Mouse (Mus musculus): ENCODE measurements around the gene Fgg.

Gene Fgg

DNA sequence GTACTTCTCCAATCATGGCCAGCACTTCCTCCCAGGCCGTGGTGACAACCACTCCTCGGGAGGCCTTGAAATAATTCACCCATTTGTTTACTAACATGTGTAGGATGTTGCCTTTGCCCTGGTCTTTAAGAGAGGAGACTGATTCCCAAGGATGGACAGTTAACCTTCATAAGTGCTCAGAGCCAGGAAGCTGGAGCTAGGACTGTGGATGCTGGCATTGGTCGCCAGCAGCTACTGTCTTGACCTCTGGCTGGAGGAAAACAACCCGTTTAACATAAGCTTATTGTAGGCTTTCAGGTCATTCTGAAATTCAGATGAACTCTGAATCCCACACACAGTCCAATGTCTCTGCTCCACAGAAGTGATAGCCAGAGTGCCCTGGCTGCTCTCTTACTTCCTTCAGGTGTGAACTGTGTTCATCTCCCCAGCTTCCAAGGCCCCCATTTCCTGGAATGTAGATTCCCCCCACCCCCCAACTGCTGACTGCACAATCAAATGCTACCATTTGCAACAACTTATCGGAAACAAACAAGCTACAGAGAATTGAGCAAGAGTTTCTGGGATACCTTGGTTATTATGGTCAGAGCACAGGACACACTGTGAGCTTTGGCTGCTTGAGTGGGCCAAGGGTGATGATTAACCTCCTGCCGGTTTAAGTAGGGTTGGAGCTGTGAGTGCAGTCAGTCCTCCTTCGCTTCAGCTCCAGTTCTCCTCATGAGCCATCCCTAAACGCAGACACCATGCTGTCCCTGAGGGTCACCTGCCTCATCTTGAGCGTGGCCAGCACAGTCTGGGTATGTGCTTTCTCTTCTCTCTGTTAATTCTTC is 18.2 kb downstream of the Fgg start, which contains the start of gene Fga:
Gene Fga, plus strand, starts transcription at position 602 of the 827 bp plus-strand sequence.
- no peak for DNase-seq (ENCODE audit: low read depth, low spot score)

DNA sequence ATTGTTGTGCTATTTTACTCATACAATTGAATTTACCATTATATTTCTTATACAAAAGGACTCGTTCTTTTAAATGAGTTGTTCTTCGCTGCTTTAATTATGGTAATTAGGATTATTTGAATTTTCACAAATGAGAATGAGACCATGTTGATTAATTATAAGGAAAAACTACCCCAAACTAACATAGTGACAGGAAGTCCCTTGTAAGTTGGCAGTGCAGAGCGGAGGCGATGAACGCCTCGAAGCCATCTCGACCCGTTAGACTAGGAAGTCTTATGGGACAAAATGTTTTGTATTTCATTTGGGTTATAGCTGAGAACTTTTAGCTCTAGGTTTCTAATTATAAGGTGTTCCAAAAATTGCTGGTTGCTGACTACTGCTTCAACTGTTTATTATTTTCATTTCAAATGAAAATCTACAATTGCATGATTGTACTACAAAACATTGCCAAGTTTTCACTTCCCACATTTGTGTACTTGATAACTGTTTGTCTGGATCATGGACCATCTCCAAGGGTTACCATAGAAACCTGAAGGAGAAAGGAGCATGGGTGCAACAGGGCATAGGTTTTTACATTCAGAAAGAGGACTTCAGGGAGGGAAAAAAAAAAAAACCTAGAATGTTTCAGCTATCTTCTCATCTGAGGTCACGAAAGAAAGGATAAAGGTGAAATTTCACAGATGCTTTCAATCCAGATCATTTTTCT is 20.2 kb downstream of the Fgg start:
- no peak for DNase-seq (ENCODE audit: low read depth, low spot score)

DNA sequence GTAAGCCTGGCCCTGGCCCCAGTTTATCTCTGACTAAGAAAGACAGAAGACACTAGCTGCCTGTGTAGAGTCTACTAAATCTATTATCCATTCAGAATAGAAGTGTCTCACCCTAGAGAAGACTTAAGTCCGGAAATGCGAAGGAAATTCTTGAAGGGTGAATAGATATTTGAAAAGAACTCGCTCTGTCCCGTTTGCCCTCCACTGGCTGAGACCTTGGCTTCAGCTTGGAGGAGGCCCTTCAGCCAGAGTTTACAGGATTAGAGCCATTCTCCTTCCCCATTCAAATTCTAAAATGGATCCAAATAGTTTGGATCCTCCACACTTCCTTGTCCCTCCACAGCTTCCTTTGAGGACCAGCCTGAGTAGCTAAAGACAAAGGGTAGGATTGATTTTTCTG is 22.8 kb downstream of the Fgg start:
- DNase-seq (ENCODE audit: low read depth, low spot score) = no peak

DNA sequence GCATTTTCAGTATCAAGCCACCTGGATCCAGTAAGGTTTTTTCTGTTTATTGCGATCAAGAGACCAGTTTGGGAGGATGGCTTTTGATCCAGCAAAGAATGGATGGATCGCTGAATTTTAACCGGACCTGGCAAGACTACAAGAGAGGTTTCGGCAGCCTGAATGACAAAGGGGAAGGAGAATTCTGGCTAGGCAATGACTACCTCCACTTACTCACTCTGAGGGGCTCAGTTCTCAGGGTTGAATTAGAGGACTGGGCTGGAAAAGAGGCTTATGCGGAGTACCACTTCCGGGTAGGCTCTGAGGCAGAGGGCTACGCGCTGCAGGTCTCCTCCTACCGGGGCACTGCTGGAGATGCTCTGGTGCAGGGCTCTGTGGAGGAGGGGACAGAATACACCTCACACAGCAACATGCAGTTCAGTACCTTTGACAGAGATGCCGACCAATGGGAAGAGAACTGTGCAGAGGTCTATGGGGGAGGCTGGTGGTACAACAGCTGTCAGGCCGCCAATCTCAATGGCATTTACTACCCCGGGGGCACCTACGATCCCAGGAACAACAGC is 25.3 kb downstream of the Fgg start:
- DNase-seq (ENCODE audit: low read depth, low spot score) = no peak

DNA sequence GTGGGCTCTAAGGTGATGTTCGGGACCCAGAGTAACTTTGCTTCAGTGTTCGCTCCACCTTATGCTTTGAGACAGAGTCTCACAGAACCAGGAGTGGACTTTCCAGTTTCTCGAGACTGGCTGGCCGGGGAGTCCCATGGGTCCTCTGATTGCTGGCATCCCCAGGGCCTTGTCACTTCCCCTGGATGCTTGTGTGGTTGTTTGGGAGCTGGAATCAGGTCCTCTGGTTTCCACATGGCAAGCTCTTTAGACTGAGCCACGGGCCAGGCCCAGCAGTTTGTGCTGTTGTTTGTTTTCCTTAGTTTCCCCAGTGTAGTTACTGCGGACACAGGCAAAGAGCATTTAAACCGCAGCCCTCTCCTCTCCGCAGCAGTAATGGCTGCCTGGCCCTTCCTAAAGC is 26.3 kb downstream of the Fgg start:
- DNase-seq (ENCODE audit: low read depth, low spot score) = no peak

DNA sequence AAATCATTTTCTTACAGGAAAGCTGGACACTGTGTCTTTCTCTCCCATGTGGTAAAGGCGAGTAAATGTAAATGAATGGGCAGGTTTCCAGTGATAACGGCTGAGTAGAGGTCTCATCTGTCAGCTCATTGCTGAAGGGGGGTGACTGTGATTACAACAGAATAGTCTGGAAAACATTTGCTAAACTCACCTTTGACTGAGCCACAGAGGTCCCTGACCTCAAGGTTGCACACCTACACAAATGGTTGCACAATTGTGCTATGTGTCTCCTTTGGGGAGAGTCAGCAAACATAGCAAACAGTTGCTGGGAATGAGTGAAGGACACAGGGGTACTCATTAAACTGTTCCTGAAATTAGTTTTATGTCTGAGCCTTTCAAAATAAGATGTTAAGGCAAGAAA is 31.3 kb downstream of the Fgg start:
- no peak for DNase-seq (ENCODE audit: low read depth, low spot score)

DNA sequence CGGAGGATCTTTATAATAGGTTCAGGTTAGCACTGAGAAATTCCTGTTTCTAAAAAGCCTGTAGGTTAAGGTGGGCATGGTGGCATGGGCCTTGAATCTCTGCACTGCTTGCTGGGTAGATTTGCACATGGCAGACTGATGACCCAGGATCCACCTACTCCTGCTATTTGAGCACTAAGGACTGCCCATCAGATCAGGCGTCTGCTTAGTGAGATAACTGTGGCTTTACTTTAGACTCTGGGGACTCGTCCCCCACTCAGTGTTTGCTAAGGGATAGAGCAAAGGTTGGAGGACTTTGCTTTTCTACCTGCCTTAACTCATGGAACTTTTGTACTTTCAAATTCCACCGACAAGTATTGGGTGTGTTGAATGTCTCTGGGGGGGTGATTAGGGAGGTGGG is 32.1 kb downstream of the Fgg start:
- DNase-seq (ENCODE audit: low read depth, low spot score) = no peak

DNA sequence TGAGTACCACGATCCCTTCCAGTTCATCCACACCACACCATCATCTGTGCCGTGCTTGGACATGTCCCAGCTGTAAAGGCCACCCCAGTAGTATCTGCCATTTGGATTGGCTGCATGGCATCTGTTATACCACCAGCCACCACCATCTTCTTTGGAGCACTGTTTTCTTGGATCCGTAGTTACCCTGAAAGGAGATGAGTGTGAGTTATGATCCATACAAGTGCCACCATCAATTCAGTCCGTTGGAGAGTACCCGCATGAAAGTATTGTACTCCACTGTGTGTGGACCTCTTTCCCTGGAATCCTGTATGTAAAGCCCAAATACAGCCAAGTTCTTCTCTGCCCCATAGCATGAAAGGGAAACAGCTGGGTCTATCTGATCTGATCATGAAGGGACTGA is 34.9 kb downstream of the Fgg start:
- no peak for DNase-seq (ENCODE audit: low read depth, low spot score)

DNA sequence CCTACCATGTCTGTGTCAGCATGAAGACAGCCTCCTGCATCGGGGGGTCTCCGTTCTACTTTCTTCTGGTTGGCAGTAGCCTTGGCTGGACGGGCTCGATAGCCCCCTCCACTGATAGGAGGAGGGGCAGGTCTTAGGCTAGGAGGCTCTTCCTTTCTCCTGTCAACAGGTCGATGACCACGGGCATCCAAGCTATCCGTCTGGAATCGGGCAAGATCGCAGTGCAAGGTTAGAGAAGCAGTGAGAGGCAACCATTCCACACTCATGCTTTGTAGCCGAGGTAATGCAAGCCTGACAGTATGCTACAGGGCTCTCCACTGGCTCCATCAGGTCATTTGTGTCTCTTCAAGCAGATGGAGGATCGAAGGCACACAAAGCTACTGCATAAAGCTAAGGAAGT is 39.1 kb downstream of the Fgg start:
- DNase-seq (ENCODE audit: low read depth, low spot score) = no peak

DNA sequence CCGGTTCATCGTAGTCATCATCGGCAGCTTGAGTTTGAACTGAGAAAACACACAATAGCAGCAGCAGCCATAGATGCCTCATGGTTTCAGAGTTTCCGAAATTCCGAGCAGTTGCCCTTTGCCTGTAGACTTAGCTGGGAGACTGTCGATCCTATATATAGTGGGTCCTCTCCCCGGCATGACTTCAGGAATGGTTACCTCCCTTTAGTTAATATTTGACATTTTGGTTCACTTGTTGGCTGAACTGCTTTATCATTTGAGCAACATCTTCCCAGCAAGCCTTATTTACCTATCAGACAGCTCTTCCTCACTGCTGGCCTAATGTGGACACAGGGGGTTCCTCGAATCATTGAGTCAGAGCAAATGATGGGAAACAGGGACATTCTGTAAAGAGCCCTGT is 42.2 kb downstream of the Fgg start, which contains the start of gene Fgb:
Gene Fgb, minus strand, starts transcription at position 184 of the 400 bp plus-strand sequence.
- DNase-seq (ENCODE audit: low read depth, low spot score) = no peak

DNA sequence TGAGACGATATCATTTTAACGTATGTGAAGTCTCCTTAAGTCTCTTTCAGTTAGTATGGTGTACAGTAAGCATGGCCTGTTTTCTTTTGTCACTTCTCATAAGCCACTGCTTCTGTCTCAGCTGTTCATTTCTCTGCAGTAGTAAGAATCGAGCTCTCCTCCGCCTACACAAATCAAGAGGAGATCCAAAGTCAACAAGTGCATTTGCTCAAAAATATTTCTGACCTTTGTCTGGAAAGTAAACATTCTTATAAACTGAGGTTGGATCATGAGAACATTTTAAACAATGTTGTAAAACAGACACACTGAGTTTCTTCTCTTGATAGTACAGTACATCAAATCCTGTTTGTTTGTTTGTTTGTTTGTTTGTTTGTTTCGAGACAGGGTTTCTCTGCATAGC is 43.1 kb downstream of the Fgg start:
- DNase-seq (ENCODE audit: low read depth, low spot score) = no peak

DNA sequence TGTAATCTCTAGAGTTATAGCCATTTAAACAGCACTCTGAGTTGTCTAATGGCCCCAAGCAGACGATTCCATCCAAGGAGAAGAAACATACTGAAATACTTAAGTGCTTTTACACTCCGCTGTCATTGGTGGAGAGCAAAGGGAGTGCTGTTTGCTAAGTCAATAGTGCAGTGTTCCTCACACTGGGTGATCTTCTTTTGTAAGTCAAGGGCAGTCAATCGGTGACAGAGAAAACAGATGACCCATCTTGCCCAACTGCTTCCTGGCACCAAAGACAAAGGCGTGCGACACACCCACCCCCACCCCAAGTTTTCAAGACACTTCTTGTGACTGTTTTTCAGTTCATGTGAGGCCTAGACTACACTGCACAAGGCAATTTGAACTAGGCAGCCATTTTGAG is 44.6 kb downstream of the Fgg start:
- no peak for DNase-seq (ENCODE audit: low read depth, low spot score)

DNA sequence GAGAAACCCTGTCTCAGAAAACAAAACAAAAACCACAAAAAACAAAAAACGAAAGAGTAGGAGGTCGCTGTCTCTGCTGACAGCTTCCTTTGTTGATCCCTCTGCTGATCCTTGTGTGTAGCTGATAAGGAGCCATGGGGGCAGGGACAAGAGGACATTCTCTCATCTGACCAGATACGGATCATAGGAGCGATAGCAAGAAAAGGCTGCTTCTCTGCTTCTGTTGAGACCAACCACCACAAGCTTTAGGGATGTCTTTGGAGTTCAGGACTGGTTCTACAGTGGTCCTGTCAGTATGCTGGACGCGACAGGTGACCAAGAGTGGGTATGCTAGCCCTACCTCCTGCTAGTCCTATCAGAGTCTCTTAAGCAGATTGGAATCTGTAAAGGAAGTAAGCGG is 45.6 kb downstream of the Fgg start:
- DNase-seq (ENCODE audit: low read depth, low spot score) = no peak

DNA sequence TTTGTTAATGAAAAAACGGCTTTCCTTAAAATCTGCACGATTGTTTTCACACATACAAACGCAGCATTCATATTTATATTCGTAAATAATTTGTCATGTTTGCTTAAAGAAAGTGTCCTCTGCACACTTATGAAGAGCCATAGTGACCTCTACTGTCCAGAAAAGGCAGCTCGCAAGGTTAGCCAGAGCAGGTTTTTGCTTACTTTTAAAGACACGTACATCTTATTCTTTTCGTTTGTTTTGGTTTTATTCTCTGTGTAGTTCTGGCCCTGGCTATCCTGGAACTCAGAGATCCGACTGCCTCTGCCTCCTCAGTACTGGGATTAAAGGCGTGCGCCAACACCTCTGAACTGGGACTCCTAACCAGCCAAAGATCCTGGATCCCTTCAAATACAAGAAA is 46.2 kb downstream of the Fgg start:
- no peak for DNase-seq (ENCODE audit: low read depth, low spot score)

DNA sequence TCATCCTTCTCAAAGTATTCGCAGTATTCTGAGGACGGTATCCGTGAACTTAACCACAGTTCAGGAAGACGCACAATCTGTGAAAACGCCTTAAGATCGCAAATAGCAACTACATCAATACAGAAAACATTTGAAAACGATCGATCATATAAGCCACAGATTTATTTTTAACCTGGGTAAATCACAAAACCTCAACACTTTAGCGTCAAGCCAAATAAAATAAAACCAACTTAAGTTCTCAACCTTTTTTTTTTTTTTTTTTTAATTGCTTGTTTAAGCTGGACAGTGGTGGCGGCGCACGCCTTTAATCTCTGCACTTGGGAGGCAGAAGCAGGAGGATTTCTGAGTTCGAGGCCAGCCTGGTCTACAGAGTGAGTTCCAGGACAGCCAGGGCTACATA is 47.2 kb downstream of the Fgg start:
- DNase-seq (ENCODE audit: low read depth, low spot score) = no peak

DNA sequence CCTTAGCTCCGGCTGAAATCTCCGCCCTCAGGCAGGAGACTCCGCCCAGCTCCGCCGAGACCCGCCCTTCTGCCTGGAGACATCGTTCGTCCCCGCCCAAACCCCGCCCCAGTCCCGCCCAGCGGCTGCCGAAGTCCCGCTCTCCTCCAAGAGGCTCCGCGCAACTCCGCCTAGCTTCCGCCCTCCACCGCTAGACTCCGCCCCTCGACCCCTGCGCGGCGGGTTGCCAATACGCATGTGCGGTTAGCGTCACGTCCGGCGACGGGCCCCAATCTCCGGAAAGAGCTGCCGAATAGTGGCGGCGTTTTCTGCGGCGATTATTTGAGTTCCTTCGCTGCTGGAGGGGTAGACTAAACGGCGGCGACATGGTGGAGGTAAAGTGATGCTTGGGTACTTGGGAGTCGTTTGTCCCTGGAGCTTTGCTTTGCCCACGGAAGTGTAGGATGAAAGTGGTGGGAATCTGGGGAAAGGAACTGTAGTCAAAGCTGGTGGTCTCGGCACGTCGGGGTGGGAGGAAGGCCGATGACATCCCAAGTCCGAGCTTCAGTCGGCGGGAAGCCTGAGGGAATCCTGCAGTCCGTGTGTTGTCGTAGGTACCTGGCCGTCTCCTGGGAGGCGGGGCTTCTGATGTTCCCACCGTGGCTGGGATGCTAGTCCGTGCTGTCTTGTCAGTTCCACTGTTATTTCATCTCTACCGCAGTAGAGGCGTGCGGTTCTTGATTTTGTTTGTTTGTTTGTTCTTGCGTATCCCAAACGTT is 47.9 kb downstream of the Fgg start, which contains the start of gene Plrg1:
Gene Plrg1, plus strand, starts transcription at position 242 of the 758 bp plus-strand sequence.
- DNase-seq (ENCODE audit: low read depth, low spot score) = peak; percentile 85

DNA sequence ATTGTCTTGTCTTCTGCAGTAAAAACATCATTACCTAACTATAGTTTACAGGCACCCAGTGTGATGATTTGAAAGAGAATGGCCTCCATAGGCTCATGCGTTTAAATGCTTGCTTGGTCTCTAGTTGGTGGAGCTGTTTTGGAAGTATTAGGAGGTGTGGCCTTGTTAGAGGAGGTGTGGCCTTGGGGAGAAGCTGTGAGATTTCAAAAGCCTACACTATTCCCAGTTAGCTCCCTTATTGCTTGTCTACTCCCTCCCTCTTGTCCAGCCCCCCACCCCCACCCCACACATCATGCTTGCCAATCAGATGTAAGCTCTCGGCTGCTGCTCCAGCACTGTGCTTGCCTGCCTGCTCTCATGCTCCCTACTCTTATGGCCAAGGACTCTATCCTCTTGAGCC is 49.5 kb downstream of the Fgg start:
- DNase-seq (ENCODE audit: low read depth, low spot score) = no peak

Measured in WW6 (cell line).